12 mouse cellular contexts compared by ENCODE assay signal in the genomic region with DNA sequence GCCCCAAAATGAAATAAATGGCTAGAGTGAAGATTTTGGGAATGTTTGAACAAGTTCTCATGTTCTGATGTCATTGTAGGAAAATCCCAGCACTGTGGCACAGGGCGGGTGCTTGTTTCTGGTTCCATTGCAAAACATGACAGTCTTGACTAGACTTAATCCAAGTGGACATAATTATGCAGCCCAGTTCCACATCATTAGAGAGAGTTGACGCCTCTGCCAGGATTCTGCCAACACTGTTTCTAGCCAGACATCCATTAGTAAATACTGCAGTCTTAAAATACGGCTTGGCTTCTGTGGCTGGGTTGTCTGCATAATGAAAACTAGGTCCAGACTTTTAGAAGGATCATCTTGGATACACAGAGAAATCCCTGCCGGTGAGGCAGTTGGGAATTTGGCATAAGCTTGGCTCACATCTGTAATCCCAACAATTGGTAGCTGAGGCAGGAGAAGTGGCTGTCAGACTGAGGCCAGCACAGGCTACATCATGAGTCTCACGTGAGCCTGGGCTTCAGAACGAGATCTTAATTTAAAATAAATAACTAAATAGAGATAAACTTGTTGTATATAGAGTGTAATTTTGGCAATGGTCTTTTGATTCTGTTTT. TPM values are rescaled to one million over a fixed set of nuclear protein-coding genes. Genes with fewer than 3 reads are reported as not detected.
A peak's percentile ranks its signal among the peaks of the same experiment; 100 is the strongest.
DNase-seq lines count a peak whose midpoint lies in the region; ATAC-seq and TF ChIP-seq lines count a peak whose summit lies in the region.
"Had no signal": no experiment of that assay in that cellular context is flagged by ENCODE, and none has a peak within 500 bp of the region (broad histone marks: within the 10 kb centered on the region; RNA-seq: fewer than 3 reads in every experiment).

No protein-coding gene starts in this region.

- 39% methylated on average over 6 of the region's 6 CpGs for WGBS in forebrain, embryonic 14.5 days
- WGBS in forebrain, embryonic 11.5 days, result 86% methylated on average over 6 of the region's 6 CpGs
- WGBS in kidney, embryonic 16.5 days, result 78% methylated on average over 6 of the region's 6 CpGs
- WGBS in lung, embryonic 14.5 days, result 50% methylated on average over 6 of the region's 6 CpGs

- no peak overlapping the region for H3K4me3 ChIP-seq in forebrain, embryonic 14.5 days (ENCODE audit: low read depth, low read length)
- no peak overlapping the region for H3K4me3 ChIP-seq in forebrain, embryonic 11.5 days (ENCODE audit: low read depth, low read length)
- H3K4me3 ChIP-seq in kidney, embryonic 16.5 days (ENCODE audit: low read length), result no peak overlapping the region
- no peak overlapping the region for H3K4me3 ChIP-seq in lung, embryonic 14.5 days (ENCODE audit: low read depth, low read length)
- H3K4me3 ChIP-seq: heart, embryonic 15.5 days had no signal

- no peak overlapping the region for H3K4me2 ChIP-seq in forebrain, embryonic 14.5 days (ENCODE audit: low read length)
- no peak overlapping the region for H3K4me2 ChIP-seq in forebrain, embryonic 11.5 days (ENCODE audit: low read depth, low read length, severe bottlenecking)
- no peak overlapping the region for H3K4me2 ChIP-seq in kidney, embryonic 16.5 days (replicated peaks; ENCODE audit: low read depth, low read length)
- no peak overlapping the region for H3K4me2 ChIP-seq in lung, embryonic 14.5 days
- H3K4me2 ChIP-seq: heart, embryonic 15.5 days had no signal

- no peaks in the 10 kb centered on the region for H3K9me3 ChIP-seq in forebrain, embryonic 14.5 days (replicated peaks; ENCODE audit: control insufficient read depth, low read length)
- no peaks in the 10 kb centered on the region for H3K9me3 ChIP-seq in forebrain, embryonic 11.5 days (ENCODE audit: control insufficient read depth, low read length)
- H3K9me3 ChIP-seq in kidney, embryonic 16.5 days (ENCODE audit: low read length), result no peaks in the 10 kb centered on the region
- H3K9me3 ChIP-seq in lung, embryonic 14.5 days (ENCODE audit: low read depth, low read length), result no peaks in the 10 kb centered on the region
- H3K9me3 ChIP-seq: heart, embryonic 15.5 days had no signal

- TF ChIP-seq CTCF in lung, embryonic 14.5 days (IDR thresholded peaks at IDR 0.05; ENCODE audit: low read depth), result no peak

- ATAC-seq in forebrain, embryonic 14.5 days, result peak; percentile 89
- no peak for ATAC-seq in forebrain, embryonic 11.5 days (replicated peaks; ENCODE audit: low FRiP score)
- ATAC-seq in kidney, embryonic 16.5 days (ENCODE audit: low FRiP score, low TSS enrichment), result no peak
- ATAC-seq in lung, embryonic 14.5 days (ENCODE audit: insufficient read depth), result peak; percentile 86
- ATAC-seq in monocyte, adult 5-6 weeks (replicated peaks; ENCODE audit: insufficient number of reproducible peaks, low FRiP score, low TSS enrichment, poor library complexity, severe bottlenecking), result no peak

- no peaks in the 10 kb centered on the region; the same call in 1 of the 2 replicates for H3K4me1 ChIP-seq in forebrain, embryonic 14.5 days (ENCODE audit: control insufficient read depth, insufficient read depth, low read length)
- H3K4me1 ChIP-seq in forebrain, embryonic 11.5 days (replicated peaks; ENCODE audit: control insufficient read depth, insufficient read depth, low read length), result no peaks in the 10 kb centered on the region
- peaks cover 14% of the 10 kb centered on the region; the same call in 1 of the 2 replicates for H3K4me1 ChIP-seq in kidney, embryonic 16.5 days (ENCODE audit: insufficient read depth, low read length)
- no peaks in the 10 kb centered on the region for H3K4me1 ChIP-seq in lung, embryonic 14.5 days (ENCODE audit: insufficient read depth)

- peak; percentile 88 for DNase-seq in forebrain, embryonic 14.5 days (ENCODE audit: low spot score)
- DNase-seq in forebrain, embryonic 11.5 days (ENCODE audit: low spot score), result no peak
- peak; percentile 33 for DNase-seq in kidney, adult 18-20 months
- DNase-seq in Muller cell, postnatal 12 days (ENCODE audit: inconsistent ontology term), result peak; percentile 92
- DNase-seq in lung, embryonic 14.5 days, result peak; percentile 82
- DNase-seq in right cerebral cortex, postnatal 25 days, result no peak
- DNase-seq: adrenal gland, postnatal 36 days; cerebellum, postnatal 25 days had no signal

- no peaks in the 10 kb centered on the region for H3K36me3 ChIP-seq in forebrain, embryonic 14.5 days (ENCODE audit: control insufficient read depth, insufficient read depth, low read length)
- H3K36me3 ChIP-seq in forebrain, embryonic 11.5 days (ENCODE audit: control insufficient read depth, insufficient read depth, low read length), result no peaks in the 10 kb centered on the region
- no peaks in the 10 kb centered on the region for H3K36me3 ChIP-seq in kidney, embryonic 16.5 days (ENCODE audit: insufficient read depth, low read length)
- no peaks in the 10 kb centered on the region for H3K36me3 ChIP-seq in lung, embryonic 14.5 days (ENCODE audit: insufficient read depth)
- H3K36me3 ChIP-seq: heart, embryonic 15.5 days had no signal

- H3K9ac ChIP-seq in forebrain, embryonic 14.5 days (ENCODE audit: low read length), result no peak overlapping the region
- H3K9ac ChIP-seq in forebrain, embryonic 11.5 days (ENCODE audit: low read length), result no peak overlapping the region
- H3K9ac ChIP-seq in kidney, embryonic 16.5 days (replicated peaks; ENCODE audit: low read length), result no peak overlapping the region
- no peak overlapping the region for H3K9ac ChIP-seq in lung, embryonic 14.5 days
- H3K9ac ChIP-seq: heart, embryonic 15.5 days had no signal

- no peak overlapping the region for H3K27ac ChIP-seq in forebrain, embryonic 14.5 days (ENCODE audit: low read depth, low read length)
- H3K27ac ChIP-seq in forebrain, embryonic 11.5 days (ENCODE audit: low read depth, low read length), result no peak overlapping the region
- H3K27ac ChIP-seq in kidney, embryonic 16.5 days (ENCODE audit: low read length), result no peak overlapping the region
- no peak overlapping the region for H3K27ac ChIP-seq in lung, embryonic 14.5 days (ENCODE audit: low read depth)
- H3K27ac ChIP-seq: heart, embryonic 15.5 days; macrophage had no signal

- no peaks in the 10 kb centered on the region for H3K27me3 ChIP-seq in forebrain, embryonic 14.5 days (replicated peaks; ENCODE audit: control insufficient read depth, insufficient read depth, low read length)
- no peaks in the 10 kb centered on the region for H3K27me3 ChIP-seq in forebrain, embryonic 11.5 days (ENCODE audit: control insufficient read depth, insufficient read depth, low read length)
- no peaks in the 10 kb centered on the region for H3K27me3 ChIP-seq in kidney, embryonic 16.5 days (ENCODE audit: insufficient read depth, low read length)
- H3K27me3 ChIP-seq in lung, embryonic 14.5 days (ENCODE audit: insufficient read depth, low read length), result no peaks in the 10 kb centered on the region
- H3K27me3 ChIP-seq: heart, embryonic 15.5 days had no signal

RNA-seq across cellular contexts. Expression of a gene that starts 34.1 kb away (rescaled TPM):
- polyA plus RNA-seq in forebrain, embryonic 14.5 days (2014; fragmentation: Nextera tagmentation; extraction: Ambion mirVana), result 43.3 and 50.4 TPM in 2 replicates
- 33.6 and 36.7 TPM in 2 replicates for polyA plus RNA-seq in forebrain, embryonic 11.5 days (2014; fragmentation: Nextera tagmentation; extraction: Ambion mirVana)
- 34.7 and 39.9 TPM in 2 replicates for polyA plus RNA-seq in kidney, embryonic 16.5 days (2015; fragmentation: Nextera tagmentation; extraction: Ambion mirVana)
- polyA plus RNA-seq in lung, embryonic 14.5 days (2014; fragmentation: Nextera tagmentation; extraction: Ambion mirVana), result 53.6 and 59.9 TPM in 2 replicates
- total RNA-seq in monocyte, adult 5-6 weeks (2017), result 450 to 531 TPM (median 492 TPM) in 3 replicates

Comparison
In these comparisons a context has a peak if more than half of its experiments do, and no peak if none do; other contexts are left out.
1. ATAC-seq: peak in forebrain, embryonic 14.5 days (single experiment) and lung, embryonic 14.5 days (single experiment); none in forebrain, embryonic 11.5 days (single experiment), kidney, embryonic 16.5 days (single experiment) and monocyte, adult 5-6 weeks (single experiment).
2. DNase-seq: peak in forebrain, embryonic 14.5 days (single experiment), kidney, adult 18-20 months (single experiment), Muller cell, postnatal 12 days (single experiment) and lung, embryonic 14.5 days (single experiment); none in forebrain, embryonic 11.5 days (single experiment) and right cerebral cortex, postnatal 25 days (single experiment).